In genomic region chr17:32445016-32445415, GRCm38 (mm10) we compare ENCODE assay signal across 12 mouse cellular contexts. TPM values are rescaled to one million over a fixed set of nuclear protein-coding genes. Genes with fewer than 3 reads are reported as not detected.
DNase-seq lines count a peak whose midpoint lies in the region; ATAC-seq lines count a peak whose summit lies in the region.
"Had no signal": no experiment of that assay in that cellular context is flagged by ENCODE, and none has a peak within 500 bp of the region (broad histone marks: within the 10 kb centered on the region; RNA-seq: fewer than 3 reads in every experiment).

No protein-coding gene starts in this region.

- H3K4me3 ChIP-seq in heart, embryonic 10.5 days, result no peak overlapping the region
- no peak overlapping the region for H3K4me3 ChIP-seq in forebrain, embryonic 14.5 days (ENCODE audit: low read depth, low read length)
- H3K4me3 ChIP-seq in kidney, embryonic 14.5 days (ENCODE audit: low read length), result no peak overlapping the region
- H3K4me3 ChIP-seq: erythroblast, embryonic 14.5 days; kidney, embryonic 15.5 days; limb, embryonic 10.5 days had no signal

- no peak overlapping the region for H3K9ac ChIP-seq in forebrain, embryonic 14.5 days (ENCODE audit: low read length)
- H3K9ac ChIP-seq in kidney, embryonic 14.5 days (ENCODE audit: low read depth, low read length), result no peak overlapping the region
- H3K9ac ChIP-seq: kidney, embryonic 15.5 days had no signal

- peaks cover 9% of the 10 kb centered on the region; the same call in 1 of the 2 replicates for H3K27me3 ChIP-seq in heart, embryonic 10.5 days (ENCODE audit: insufficient read depth, poor library complexity, severe bottlenecking)
- H3K27me3 ChIP-seq in forebrain, embryonic 14.5 days (replicated peaks; ENCODE audit: control insufficient read depth, insufficient read depth, low read length), result no peaks in the 10 kb centered on the region
- H3K27me3 ChIP-seq in kidney, embryonic 14.5 days (ENCODE audit: control insufficient read depth, insufficient read depth, low read length), result no peaks in the 10 kb centered on the region
- H3K27me3 ChIP-seq: kidney, embryonic 15.5 days had no signal

- no peak for ATAC-seq in forebrain, embryonic 14.5 days
- ATAC-seq in kidney, embryonic 14.5 days (ENCODE audit: low FRiP score, low TSS enrichment), result no peak

- no peaks in the 10 kb centered on the region for H3K36me3 ChIP-seq in heart, embryonic 10.5 days
- H3K36me3 ChIP-seq in forebrain, embryonic 14.5 days (ENCODE audit: control insufficient read depth, insufficient read depth, low read length), result no peaks in the 10 kb centered on the region
- no peaks in the 10 kb centered on the region for H3K36me3 ChIP-seq in kidney, embryonic 14.5 days (ENCODE audit: control insufficient read depth, insufficient read depth, low read length)
- H3K36me3 ChIP-seq: kidney, embryonic 15.5 days; limb, embryonic 10.5 days had no signal

- H3K4me2 ChIP-seq in forebrain, embryonic 14.5 days (ENCODE audit: low read length), result no peak overlapping the region
- H3K4me2 ChIP-seq in kidney, embryonic 14.5 days (replicated peaks; ENCODE audit: low read depth, low read length), result no peak overlapping the region
- H3K4me2 ChIP-seq: kidney, embryonic 15.5 days had no signal

- 71% methylated on average over 5 of the region's 5 CpGs for WGBS in heart, embryonic 10.5 days
- WGBS in forebrain, embryonic 14.5 days, result 81% methylated on average over 5 of the region's 5 CpGs
- WGBS in kidney, embryonic 14.5 days, result 78% methylated on average over 5 of the region's 5 CpGs

- DNase-seq in heart, adult 18-20 months, result peak; percentile 59 to 81
- no peak for DNase-seq in heart, embryonic 10.5 days (ENCODE audit: low spot score)
- peak; percentile 28 for DNase-seq in urinary bladder, postnatal 14 days (ENCODE audit: low spot score)
- DNase-seq in urinary bladder, postnatal 25 days (ENCODE audit: low spot score), result no peak
- DNase-seq in heart, adult 9 months (ENCODE audit: low spot score in 2 of 2), result peak; percentile 71 to 74
- no peak for DNase-seq in forebrain, embryonic 14.5 days (ENCODE audit: low spot score)

- H3K4me1 ChIP-seq in heart, embryonic 10.5 days, result no peaks in the 10 kb centered on the region
- no peaks in the 10 kb centered on the region for H3K4me1 ChIP-seq in forebrain, embryonic 14.5 days (ENCODE audit: control insufficient read depth, insufficient read depth, low read length)
- H3K4me1 ChIP-seq in kidney, embryonic 14.5 days (ENCODE audit: control insufficient read depth, insufficient read depth, low read length), result no peaks in the 10 kb centered on the region
- H3K4me1 ChIP-seq: kidney, embryonic 15.5 days; limb, embryonic 10.5 days had no signal

- no peaks in the 10 kb centered on the region for H3K9me3 ChIP-seq in heart, embryonic 10.5 days
- H3K9me3 ChIP-seq in forebrain, embryonic 14.5 days (replicated peaks; ENCODE audit: control insufficient read depth, low read length), result no peaks in the 10 kb centered on the region
- peaks cover 2% of the 10 kb centered on the region; the same call in 1 of the 2 replicates for H3K9me3 ChIP-seq in kidney, embryonic 14.5 days (ENCODE audit: control insufficient read depth, low read length)
- H3K9me3 ChIP-seq: kidney, embryonic 15.5 days; limb, embryonic 10.5 days had no signal

- H3K27ac ChIP-seq in heart, embryonic 10.5 days, result no peak overlapping the region
- H3K27ac ChIP-seq in forebrain, embryonic 14.5 days (ENCODE audit: low read depth, low read length), result no peak overlapping the region
- no peak overlapping the region for H3K27ac ChIP-seq in kidney, embryonic 14.5 days (ENCODE audit: low read depth, low read length)
- H3K27ac ChIP-seq: kidney, embryonic 15.5 days; limb, embryonic 10.5 days had no signal

RNA-seq across cellular contexts. Expression of gene Cyp4f39, which starts 7.5 kb away (rescaled TPM):
- total RNA-seq in heart, adult 18-20 months (2021), result not detected
- 0.37 TPM in 1 of 2 replicates, not detected in the other for polyA plus RNA-seq in heart, embryonic 10.5 days (2016; fragmentation: Nextera tagmentation; extraction: Ambion mirVana)
- polyA plus RNA-seq in forebrain, embryonic 14.5 days (2014; fragmentation: Nextera tagmentation; extraction: Ambion mirVana), result 0.33 and 0.95 TPM in 2 replicates
- 0.63 and 0.72 TPM in 2 replicates for polyA plus RNA-seq in kidney, embryonic 14.5 days (2014; fragmentation: Nextera tagmentation; extraction: Ambion mirVana)
- total RNA-seq: layer of hippocampus, postnatal 10 days had no signal
- polyA plus RNA-seq: limb, embryonic 10.5 days had no signal

RNA-seq across cellular contexts. Expression of gene Pglyrp2, which starts 21.0 kb away (rescaled TPM):
- total RNA-seq in heart, adult 18-20 months (2021), result 1 to 10 TPM in 1 of 2 experiments, not detected in 1; 1.1 TPM
- polyA plus RNA-seq in heart, embryonic 10.5 days (2016; fragmentation: Nextera tagmentation; extraction: Ambion mirVana), result 0.09 and 0.40 TPM in 2 replicates
- polyA plus RNA-seq in forebrain, embryonic 14.5 days (2014; fragmentation: Nextera tagmentation; extraction: Ambion mirVana), result not detected in 2 replicates
- polyA plus RNA-seq in kidney, embryonic 14.5 days (2014; fragmentation: Nextera tagmentation; extraction: Ambion mirVana), result not detected in 2 replicates
- total RNA-seq: layer of hippocampus, postnatal 10 days had no signal
- polyA plus RNA-seq: heart, embryonic 14.5 days; kidney, embryonic 15.5 days; limb, embryonic 10.5 days had no signal

RNA-seq across cellular contexts. Expression of gene Rasal3, which starts 41.6 kb away (rescaled TPM):
- total RNA-seq in heart, adult 18-20 months (2021), result 1 to 10 TPM in 1 of 2 experiments, under 1 TPM in 1; 0.97 to 4.4 TPM
- polyA plus RNA-seq in heart, embryonic 10.5 days (2016; fragmentation: Nextera tagmentation; extraction: Ambion mirVana), result 1.2 and 2.3 TPM in 2 replicates
- 0.52 and 1.2 TPM in 2 replicates for polyA plus RNA-seq in forebrain, embryonic 14.5 days (2014; fragmentation: Nextera tagmentation; extraction: Ambion mirVana)
- 0.20 and 0.26 TPM in 2 replicates for polyA plus RNA-seq in kidney, embryonic 14.5 days (2014; fragmentation: Nextera tagmentation; extraction: Ambion mirVana)

RNA-seq across cellular contexts. Expression of gene Wiz, which starts 55.8 kb away (rescaled TPM):
- 10 to 100 TPM; 15.0 to 19.0 TPM for total RNA-seq in heart, adult 18-20 months (2021)
- polyA plus RNA-seq in heart, embryonic 10.5 days (2016; fragmentation: Nextera tagmentation; extraction: Ambion mirVana), result 17.9 and 21.8 TPM in 2 replicates
- 29.2 and 35.6 TPM in 2 replicates for polyA plus RNA-seq in forebrain, embryonic 14.5 days (2014; fragmentation: Nextera tagmentation; extraction: Ambion mirVana)
- polyA plus RNA-seq in kidney, embryonic 14.5 days (2014; fragmentation: Nextera tagmentation; extraction: Ambion mirVana), result 26.6 and 37.2 TPM in 2 replicates

Comparison
In these comparisons a context has a peak if more than half of its experiments do, and no peak if none do; other contexts are left out.
1. DNase-seq: peak in heart, adult 18-20 months (2 of 2), urinary bladder, postnatal 14 days (single experiment) and heart, adult 9 months (2 of 2); none in heart, embryonic 10.5 days (single experiment), urinary bladder, postnatal 25 days (single experiment) and forebrain, embryonic 14.5 days (single experiment).